Mouse (Mus musculus) lung, postnatal 0 days (tissue): ENCODE measurements around the gene Slc38a7. TPM values are rescaled to one million over a fixed set of nuclear protein-coding genes. Genes with fewer than 3 reads are reported as not detected.
"Not testable (repeated sequence)": the region's sequence is repeated elsewhere in the genome, so short reads cannot be mapped to it uniquely, and the experiment has no call there.

Experiments
- ATAC-seq: fragments of 200-750 bp; cut with Nextera tagmentation; 2 replicates; pipeline ENCODE4 v1.8.0; 2017; ENCODE audit warnings: moderate library complexity
- DNase-seq: peaks from one replicate; pipeline ENCODE4 v3.0.0-alpha.2; 2016; ENCODE audit warnings: low spot score
- H3K27ac ChIP-seq: fragments of 300-500 bp; sonication (generic); 2 replicates; pipeline ENCODE4 v1.5.1; 2014; ENCODE audit warnings: antibody characterized with exemption, mild to moderate bottlenecking, low read length, mixed read lengths
- H3K27me3 ChIP-seq: fragments of 300-500 bp; sonication (generic); replicated peaks from 2 replicates; pipeline ENCODE4 v1.6.1; 2014; ENCODE audit warnings: low read length, mixed read lengths; ENCODE audit not compliant: insufficient read depth
- H3K36me3 ChIP-seq: fragments of 300-500 bp; sonication (generic); 2 replicates; pipeline ENCODE4 v1.6.1; 2014; ENCODE audit warnings: low read length, mixed read lengths; ENCODE audit not compliant: insufficient read depth
- H3K4me1 ChIP-seq: fragments of 300-500 bp; sonication (generic); 2 replicates; pipeline ENCODE4 v1.6.1; 2014; ENCODE audit warnings: antibody characterized with exemption, low read depth, low read length, mixed read lengths; ENCODE audit not compliant: insufficient read depth
- H3K4me2 ChIP-seq: fragments of 300-500 bp; sonication (generic); replicated peaks from 2 replicates; pipeline ENCODE4 v1.6.1; 2014; ENCODE audit warnings: low read depth, mild to moderate bottlenecking, low read length, moderate library complexity, mixed read lengths
- H3K4me3 ChIP-seq: fragments of 300-500 bp; sonication (generic); 2 replicates; pipeline ENCODE4 v1.5.1; 2014; ENCODE audit warnings: low read depth, low read length
- H3K9ac ChIP-seq: fragments of 300-500 bp; sonication (generic); replicated peaks from 2 replicates; pipeline ENCODE4 v1.6.1; 2014; ENCODE audit warnings: low read depth, mild to moderate bottlenecking
- H3K9me3 ChIP-seq: fragments of 300-500 bp; sonication (generic); 2 replicates; pipeline ENCODE4 v1.6.1; 2016; ENCODE audit warnings: low read length, mixed read lengths
- CTCF ChIP-seq: IDR thresholded peaks from 2 replicates; pipeline ENCODE4 v1.5.1; 2016; ENCODE audit warnings: antibody characterized with exemption, mild to moderate bottlenecking
- EP300 ChIP-seq: IDR thresholded peaks from 2 replicates; pipeline ENCODE4 v1.6.1; 2016; ENCODE audit warnings: antibody characterized with exemption, mild to moderate bottlenecking, control low read depth
- WGBS: fragments of 180-500 bp; shearing (Covaris S2); extraction: QIAGEN DNeasy Blood & Tissue Kit; methylation state at CpG from one replicate; pipeline ENCODE4 v1.1.7; 2014; 5-methylcytosine and 5-hydroxymethylcytosine counted together
- polyA plus RNA-seq: library from polyadenylated mRNA; unstranded; fragments of >200 nt; fragmentation: Nextera tagmentation; extraction: Ambion mirVana; gene quantifications from 2 replicates; pipeline ENCODE4 v1.2.1, GENCODE M21; 2015

The Slc38a7 gene
- polyA plus RNA-seq, 1 experiment from 2014 or later, result 11.6 TPM

DNA sequence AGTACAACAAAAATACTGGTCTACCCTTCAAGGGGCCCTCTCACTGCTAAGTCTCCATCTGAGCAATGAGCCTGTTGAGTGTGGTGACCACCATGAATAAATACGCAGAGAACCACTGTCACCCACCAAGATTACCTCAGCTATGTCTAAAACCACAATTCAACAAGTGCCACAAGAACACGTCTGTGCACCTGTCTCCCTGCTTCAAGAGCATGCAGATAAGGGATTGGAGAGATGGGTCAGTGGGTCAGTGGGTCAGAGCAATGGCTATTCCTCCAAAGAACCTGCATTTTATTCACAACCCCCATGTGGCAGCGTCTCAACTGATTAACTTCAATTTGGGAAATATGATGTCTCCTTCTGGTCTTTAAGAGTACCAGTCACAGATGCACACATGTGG, 53.0 kb downstream of the Slc38a7 start:
- no peak overlapping the region for H3K4me2 ChIP-seq

DNA sequence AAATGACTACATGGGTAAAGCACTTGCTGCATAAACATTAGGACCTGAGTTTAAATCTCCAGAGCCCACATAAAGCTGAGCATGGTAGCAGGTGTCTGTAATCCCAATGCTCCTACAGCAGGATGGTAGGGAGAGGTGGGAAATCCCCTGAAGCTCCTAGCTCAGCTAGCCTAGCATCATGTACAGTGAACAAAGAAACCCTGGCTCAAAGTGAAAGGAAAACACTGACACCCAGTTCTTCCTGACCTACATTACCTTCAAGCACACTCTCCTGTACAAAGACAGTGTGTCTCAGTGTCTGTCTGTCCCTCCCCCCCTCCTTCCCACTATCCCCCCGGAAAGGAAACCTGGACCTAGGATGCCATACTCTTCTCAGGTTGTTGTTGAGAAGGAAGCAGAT, 53.4 kb downstream of the Slc38a7 start:
- WGBS, result 100% methylated on average over 1 of the region's 1 CpGs
- Histone ChIP-seq H3K4me2 (no peak overlapping the region), H3K9ac (no peak overlapping the region), H3K27me3 (no peaks in the 10 kb centered on the region), H3K4me1 (peaks cover 1% of the 10 kb centered on the region; the same call in 1 of the 2 replicates), H3K9me3 (no peaks in the 10 kb centered on the region), H3K4me3 (no peak overlapping the region), H3K27ac (no peak overlapping the region), H3K36me3 (no peaks in the 10 kb centered on the region)
- ATAC-seq (no peak), DNase-seq (no peak)
- TF ChIP-seq EP300, result no peak
- TF ChIP-seq CTCF, result no peak

More for the DNA sequence above, 53.0 kb downstream of the Slc38a7 start:
- Histone ChIP-seq H3K4me1 (peaks cover 5% of the 10 kb centered on the region; the same call in 1 of the 2 replicates), H3K9ac (no peak overlapping the region), H3K27me3 (no peaks in the 10 kb centered on the region), H3K36me3 (no peaks in the 10 kb centered on the region), H3K9me3 (no peaks in the 10 kb centered on the region), H3K4me3 (no peak overlapping the region), H3K27ac (no peak overlapping the region)
- no peak for DNase-seq
- ATAC-seq, result no peak
- TF ChIP-seq EP300 (no peak), CTCF (no peak)
- WGBS, result 78% methylated on average over 3 of the region's 3 CpGs

DNA sequence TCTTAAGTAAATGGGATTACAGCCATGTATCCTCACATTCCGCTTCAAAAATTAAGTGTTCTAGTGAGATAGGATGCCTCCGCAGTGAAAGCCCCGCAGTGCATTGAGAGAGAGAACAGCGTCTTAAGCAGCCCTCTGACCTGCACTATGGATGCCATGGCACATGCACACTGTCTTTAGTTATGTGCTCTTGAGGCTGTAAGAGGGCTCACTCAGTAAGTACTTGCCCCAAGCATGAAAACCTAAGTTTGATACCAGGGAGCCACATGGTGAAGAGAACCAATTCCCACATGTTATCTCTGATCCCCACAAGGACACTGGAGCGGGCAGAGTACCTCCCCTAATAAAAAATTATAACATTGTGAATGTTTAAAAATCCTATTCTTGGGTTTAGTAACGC, 54.2 kb downstream of the Slc38a7 start:
- DNase-seq (no peak), ATAC-seq (no peak)
- no peak overlapping the region for H3K4me2 ChIP-seq
- H3K27me3 ChIP-seq, result no peaks in the 10 kb centered on the region
- H3K4me3 ChIP-seq, result no peak overlapping the region
- 88% methylated on average over 6 of the region's 6 CpGs for WGBS
- H3K4me1 ChIP-seq, result no peaks in the 10 kb centered on the region
- H3K36me3 ChIP-seq, result no peaks in the 10 kb centered on the region
- H3K27ac ChIP-seq, result no peak overlapping the region
- H3K9ac ChIP-seq, result no peak overlapping the region
- no peaks in the 10 kb centered on the region for H3K9me3 ChIP-seq
- TF ChIP-seq EP300 (no peak), CTCF (no peak)

- not testable (repeated sequence) for H3K4me2 ChIP-seq, H3K9ac ChIP-seq, H3K4me3 ChIP-seq, ATAC-seq, H3K4me1 ChIP-seq, H3K27me3 ChIP-seq, DNase-seq, H3K9me3 ChIP-seq, H3K27ac ChIP-seq, H3K36me3 ChIP-seq
- TF ChIP-seq CTCF, result peak; percentile 11; the same call in 1 of the 2 replicates
- 94% methylated on average over 5 of the region's 5 CpGs for WGBS
These were observed 57.8 kb downstream of the Slc38a7 start for GRCm38 (mm10) chr8:95795333-95796061.

Other genes with a start within 250 kb of the Slc38a7 start
- 4.2 and 5.2 TPM in 2 replicates for gene Gins3, start 220.1 kb downstream of the Slc38a7 start, polyA plus RNA-seq
- gene Ndrg4, start 176.6 kb downstream of the Slc38a7 start, polyA plus RNA-seq, result 10.1 and 11.4 TPM in 2 replicates
- gene Setd6, start 137.7 kb downstream of the Slc38a7 start, polyA plus RNA-seq, result 7.8 and 7.9 TPM in 2 replicates
- 21.5 and 23.2 TPM in 2 replicates for gene Cnot1, start 46.1 kb downstream of the Slc38a7 start, polyA plus RNA-seq
- gene Sap18b, start 28.2 kb downstream of the Slc38a7 start, polyA plus RNA-seq, result 283 and 296 TPM in 2 replicates
- 63.9 and 65.4 TPM in 2 replicates for gene Got2, start 35.0 kb upstream of the Slc38a7 start, polyA plus RNA-seq